Mouse (Mus musculus) myocyte (in vitro differentiated cells): ENCODE results near the gene Ncoa1. TPM values are rescaled to one million over a fixed set of nuclear protein-coding genes. Genes with fewer than 3 reads are reported as not detected.
"Not testable (repeated sequence)": the region's sequence is repeated elsewhere in the genome, so short reads cannot be mapped to it uniquely, and the experiment has no call there.

Experiments
- H3K27me3 ChIP-seq: one replicate; pipeline ENCODE4 v1.6.1; 2011; ENCODE audit not compliant: control insufficient read depth, insufficient read depth, insufficient read length
- H3K36me3 ChIP-seq: one replicate; pipeline ENCODE4 v1.6.1; 2011; ENCODE audit not compliant: control insufficient read depth, insufficient read depth
- H3K4me2 ChIP-seq: one replicate; pipeline ENCODE4 v1.6.1; 2011; ENCODE audit warnings: low read depth, control low read depth
- H3K4me3 ChIP-seq: one replicate; pipeline ENCODE4 v1.5.1; 2011; ENCODE audit warnings: mild to moderate bottlenecking, control low read depth, moderate library complexity
- H3K79me2 ChIP-seq: one replicate; pipeline ENCODE4 v1.6.1; 2011; ENCODE audit not compliant: control insufficient read depth, insufficient read depth
- H3ac ChIP-seq: one replicate; pipeline ENCODE4 v1.6.1; 2011; ENCODE audit not compliant: control insufficient read depth, insufficient read length
- CEBPB ChIP-seq: IDR thresholded peaks from 2 replicates; pipeline ENCODE4 v1.6.1; 2011; ENCODE audit warnings: mild to moderate bottlenecking, moderate library complexity; ENCODE audit not compliant: poor library complexity, insufficient read depth, severe bottlenecking
- E2F4 ChIP-seq: IDR thresholded peaks from one replicate; pipeline ENCODE4 v1.6.1; 2011; ENCODE audit warnings: mild to moderate bottlenecking, control low read depth, moderate library complexity; ENCODE audit not compliant: insufficient read depth
- MAX ChIP-seq: IDR thresholded peaks from one replicate; pipeline ENCODE4 v1.6.1; 2011; ENCODE audit warnings: low read depth, mild to moderate bottlenecking, control low read depth
- MYOD1 ChIP-seq, 3 experiments: IDR thresholded peaks; one replicate each; pipeline ENCODE4 v1.6.1; 2011; ENCODE audit warnings: control low read depth in 2 of 3, low read depth in 2 of 3, mild to moderate bottlenecking in 2 of 3, moderate library complexity in 1 of 3; ENCODE audit not compliant: insufficient read length in 2 of 3, control insufficient read depth in 1 of 3
- MYOG ChIP-seq, 3 experiments: IDR thresholded peaks; one replicate each; pipeline ENCODE4 v1.6.1; 2011; ENCODE audit warnings: control low read depth in 2 of 3, low read depth in 2 of 3, mild to moderate bottlenecking in 2 of 3; ENCODE audit not compliant: insufficient read length in 2 of 3, control insufficient read depth in 1 of 3, insufficient read depth in 1 of 3
- POLR2A ChIP-seq: IDR thresholded peaks from one replicate; pipeline ENCODE4 v1.6.1; 2011; ENCODE audit warnings: low read depth, mild to moderate bottlenecking, control low read depth, moderate library complexity; ENCODE audit not compliant: insufficient read length
- POLR2AphosphoS2 ChIP-seq: IDR thresholded peaks from one replicate; pipeline ENCODE4 v1.6.1; 2011; ENCODE audit warnings: low read depth, control low read depth; ENCODE audit not compliant: insufficient read length
- REST ChIP-seq: IDR thresholded peaks from one replicate; pipeline ENCODE4 v1.6.1; 2011; ENCODE audit warnings: mild to moderate bottlenecking, control low read depth, moderate library complexity; ENCODE audit not compliant: insufficient read depth, insufficient read length
- SRF ChIP-seq: IDR thresholded peaks from one replicate; pipeline ENCODE4 v1.6.1; 2011; ENCODE audit warnings: low read depth; ENCODE audit not compliant: control insufficient read depth, insufficient read length
- TCF12 ChIP-seq: IDR thresholded peaks from one replicate; pipeline ENCODE4 v1.6.1; 2011; ENCODE audit warnings: mild to moderate bottlenecking, control low read depth; ENCODE audit not compliant: poor library complexity, insufficient read depth, severe bottlenecking
- TCF3 ChIP-seq: IDR thresholded peaks from one replicate; pipeline ENCODE4 v1.6.1; 2011; ENCODE audit warnings: low read depth, control low read depth; ENCODE audit not compliant: insufficient read length
- USF1 ChIP-seq: IDR thresholded peaks from one replicate; pipeline ENCODE4 v1.6.1; 2011; ENCODE audit warnings: low read depth, mild to moderate bottlenecking, control low read depth, moderate library complexity
- polyA plus RNA-seq: library from polyadenylated mRNA; unstranded; fragments of >200 nt; fragmentation: generic; extraction: Trizol; gene quantifications from one replicate; pipeline ENCODE4 v1.2.1, GENCODE M21; 2012; ENCODE audit warnings: missing spikeins

The Ncoa1 gene
- polyA plus RNA-seq, 1 experiment, result 7.1 TPM

GRCm38 (mm10) chr12:4452233-4452632 lies 24.7 kb downstream of the Ncoa1 start:
- H3ac ChIP-seq, result no peak overlapping the region
- no peaks in the 10 kb centered on the region for H3K27me3 ChIP-seq
- H3K4me2 ChIP-seq, result no peak overlapping the region
- H3K36me3 ChIP-seq, result no peaks in the 10 kb centered on the region
- peaks cover 9% of the 10 kb centered on the region for H3K79me2 ChIP-seq
- TF ChIP-seq CEBPB (no peak), TCF3 (no peak), MAX (no peak), TCF12 (no peak)
- H3K4me3 ChIP-seq, result no peak overlapping the region

- not testable (repeated sequence) for H3ac ChIP-seq, H3K79me2 ChIP-seq, H3K4me3 ChIP-seq, H3K27me3 ChIP-seq, H3K4me2 ChIP-seq, H3K36me3 ChIP-seq
Measured at GRCm38 (mm10) chr12:4450485-4450884, 26.5 kb downstream of the Ncoa1 start.

DNA sequence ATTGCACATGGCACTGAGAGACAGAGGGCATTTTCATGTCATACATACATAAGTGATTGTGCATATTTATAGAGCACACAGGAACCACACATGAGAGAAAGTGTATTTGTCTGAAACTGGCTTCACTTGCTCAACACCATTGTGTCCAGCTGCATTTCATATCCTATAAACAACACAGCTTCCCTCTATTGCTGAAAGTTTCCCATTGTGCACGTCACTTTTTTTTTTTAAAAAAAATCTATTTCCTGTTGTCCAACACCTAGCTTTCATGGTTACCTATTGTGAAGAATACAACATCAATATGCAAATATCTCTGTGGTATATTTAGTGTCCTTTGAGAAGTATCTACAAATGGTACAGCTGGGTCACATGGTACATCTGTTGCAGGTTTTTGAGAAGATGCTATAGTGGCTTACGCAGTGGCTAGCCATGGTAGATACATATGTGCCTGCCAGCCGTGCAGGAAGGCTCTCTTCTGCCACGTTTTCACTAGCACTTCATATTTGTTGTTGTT lies 28.8 kb downstream of the Ncoa1 start:
- H3K79me2 ChIP-seq, result peaks cover 3% of the 10 kb centered on the region
- TF ChIP-seq MYOG (IDR thresholded peaks at IDR 0.05; ENCODE audit: control insufficient read depth in 1 of 3, insufficient read depth in 1 of 3, insufficient read length in 2 of 3, low read depth in 2 of 3), result no peak
- no peak for TF ChIP-seq MYOD1 (IDR thresholded peaks at IDR 0.05; ENCODE audit: control insufficient read depth in 1 of 3, insufficient read length in 2 of 3, low read depth in 2 of 3)
- no peak for TF ChIP-seq E2F4
- TF ChIP-seq POLR2AphosphoS2, result no peak
- TF ChIP-seq POLR2A, result no peak
- TF ChIP-seq MAX, result no peak

DNA sequence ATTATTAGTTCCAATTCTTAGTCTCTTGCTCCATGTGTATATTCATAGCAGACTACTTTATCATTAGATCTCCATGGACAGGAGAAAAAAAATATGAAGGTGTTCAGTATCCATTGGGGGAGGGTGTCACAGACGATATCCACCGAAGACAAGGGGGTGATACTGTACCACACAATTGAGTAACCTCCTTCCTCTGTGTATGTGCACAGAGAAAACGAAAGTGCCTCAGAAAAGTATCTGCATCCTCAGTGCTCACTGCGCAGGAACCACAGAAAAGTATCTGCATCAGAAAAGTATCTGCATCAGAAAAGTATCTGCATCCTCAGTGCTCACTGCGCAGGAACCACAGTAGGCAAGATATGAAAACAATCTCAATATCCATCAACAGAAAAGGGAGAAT lies 32.0 kb downstream of the Ncoa1 start:
- Histone ChIP-seq H3K4me3 (no peak overlapping the region), H3K4me2 (no peak overlapping the region), H3K36me3 (no peaks in the 10 kb centered on the region), H3K79me2 (no peaks in the 10 kb centered on the region), H3ac (no peak overlapping the region), H3K27me3 (no peaks in the 10 kb centered on the region)
- TF ChIP-seq MYOG (IDR thresholded peaks at IDR 0.05; ENCODE audit: control insufficient read depth in 1 of 3, insufficient read depth in 1 of 3, insufficient read length in 2 of 3, low read depth in 2 of 3), result no peak
- no peak for TF ChIP-seq SRF
- no peak for TF ChIP-seq CEBPB
- no peak for TF ChIP-seq USF1
- TF ChIP-seq POLR2A, result no peak
- TF ChIP-seq POLR2AphosphoS2, result no peak
- no peak for TF ChIP-seq TCF3
- TF ChIP-seq TCF12, result no peak
- TF ChIP-seq E2F4, result no peak
- no peak for TF ChIP-seq REST
- no peak for TF ChIP-seq MAX
- TF ChIP-seq MYOD1 (IDR thresholded peaks at IDR 0.05; ENCODE audit: control insufficient read depth in 1 of 3, insufficient read length in 2 of 3, low read depth in 2 of 3), result no peak

More for the DNA sequence above, 28.8 kb downstream of the Ncoa1 start:
- H3K27me3 ChIP-seq, result no peaks in the 10 kb centered on the region
- H3K36me3 ChIP-seq, result no peaks in the 10 kb centered on the region
- H3ac ChIP-seq, result no peak overlapping the region
- no peak overlapping the region for H3K4me2 ChIP-seq
- H3K4me3 ChIP-seq, result no peak overlapping the region

DNA sequence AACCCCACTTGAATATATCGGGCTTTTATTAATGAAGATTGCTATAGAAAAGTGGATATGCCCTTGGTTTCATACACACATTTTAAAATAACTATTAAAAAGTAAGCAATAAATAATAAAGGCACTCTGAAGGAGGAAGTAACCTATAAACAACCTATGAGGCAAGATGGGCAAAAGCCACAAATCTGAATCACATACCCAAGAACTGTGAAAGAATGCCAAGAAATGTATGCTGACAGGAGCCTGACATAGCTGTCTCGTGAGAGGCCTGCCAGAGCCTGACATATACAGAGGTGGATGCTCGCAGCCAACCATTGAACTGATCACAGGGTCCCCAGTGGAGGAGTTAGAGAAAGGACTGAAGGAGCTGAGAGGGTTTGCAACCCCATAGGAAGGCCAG lies 35.5 kb downstream of the Ncoa1 start:
- Histone ChIP-seq H3K36me3 (no peaks in the 10 kb centered on the region), H3K4me3 (no peak overlapping the region)

More for the DNA sequence above, 35.5 kb downstream of the Ncoa1 start:
- H3ac ChIP-seq, result no peak overlapping the region
- H3K79me2 ChIP-seq, result no peaks in the 10 kb centered on the region
- no peaks in the 10 kb centered on the region for H3K27me3 ChIP-seq
- H3K4me2 ChIP-seq, result no peak overlapping the region
- TF ChIP-seq USF1, result no peak
- TF ChIP-seq REST, result no peak
- TF ChIP-seq TCF12, result no peak
- no peak for TF ChIP-seq TCF3
- no peak for TF ChIP-seq MYOD1 (IDR thresholded peaks at IDR 0.05; ENCODE audit: control insufficient read depth in 1 of 3, insufficient read length in 2 of 3, low read depth in 2 of 3)
- TF ChIP-seq MAX, result no peak
- no peak for TF ChIP-seq SRF
- TF ChIP-seq CEBPB, result no peak
- no peak for TF ChIP-seq POLR2A
- no peak for TF ChIP-seq E2F4
